Mouse (Mus musculus) heart, adult 2 months (tissue): Measurements from ENCODE around the gene Bbox1.

Experiments used
- CTCF ChIP-seq: fragments of 200-600 bp; IDR thresholded peaks from 2 replicates; pipeline ENCODE4 v1.8.1; 2022; ENCODE audit warnings: antibody characterized with exemption, mild to moderate bottlenecking, moderate library complexity
- POLR2A ChIP-seq: fragments of 200-500 bp; IDR thresholded peaks from 2 replicates; pipeline ENCODE4 v1.6.1; 2011; ENCODE audit warnings: mild to moderate bottlenecking, low read depth, low read length, control low read depth; ENCODE audit not compliant: insufficient read depth

DNA sequence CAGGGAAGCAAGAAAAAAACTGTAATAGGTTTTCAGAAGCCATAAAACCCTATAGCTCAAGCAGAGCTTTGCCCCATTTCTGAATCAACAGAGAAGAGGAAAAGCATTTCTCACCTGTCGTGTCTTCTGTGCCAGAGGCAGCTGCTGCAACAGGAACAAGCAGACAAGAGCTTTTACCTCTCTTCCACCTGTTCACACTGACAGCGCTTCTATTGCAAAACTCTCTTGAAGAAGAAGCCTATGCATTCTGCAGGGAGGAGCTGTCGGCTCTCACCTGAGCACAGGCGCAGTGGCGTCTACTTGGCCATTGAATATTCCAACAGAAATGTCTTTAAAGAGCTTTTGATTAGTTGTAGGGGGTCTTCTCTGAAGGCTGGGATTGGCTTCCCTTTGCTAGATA is 286 bp downstream of the Bbox1 start:
- TF ChIP-seq CTCF (no peak), POLR2A (no peak)
